Mouse (Mus musculus) central nervous system, embryonic 11.5 days (tissue): Measurements from ENCODE around the gene Fanci. TPM values are rescaled to one million over a fixed set of nuclear protein-coding genes. Genes with fewer than 3 reads are reported as not detected.

ENCODE experiments used
- polyA plus RNA-seq: library from polyadenylated mRNA; depleted of rRNA; stranded (reverse); fragments of >200 nt; gene quantifications from 2 replicates; pipeline ENCODE4 v1.2.3, GENCODE M21; 2012; rRNA removed

Gene Fanci
- 12.1 and 12.5 TPM in 2 replicates for polyA plus RNA-seq

DNA sequence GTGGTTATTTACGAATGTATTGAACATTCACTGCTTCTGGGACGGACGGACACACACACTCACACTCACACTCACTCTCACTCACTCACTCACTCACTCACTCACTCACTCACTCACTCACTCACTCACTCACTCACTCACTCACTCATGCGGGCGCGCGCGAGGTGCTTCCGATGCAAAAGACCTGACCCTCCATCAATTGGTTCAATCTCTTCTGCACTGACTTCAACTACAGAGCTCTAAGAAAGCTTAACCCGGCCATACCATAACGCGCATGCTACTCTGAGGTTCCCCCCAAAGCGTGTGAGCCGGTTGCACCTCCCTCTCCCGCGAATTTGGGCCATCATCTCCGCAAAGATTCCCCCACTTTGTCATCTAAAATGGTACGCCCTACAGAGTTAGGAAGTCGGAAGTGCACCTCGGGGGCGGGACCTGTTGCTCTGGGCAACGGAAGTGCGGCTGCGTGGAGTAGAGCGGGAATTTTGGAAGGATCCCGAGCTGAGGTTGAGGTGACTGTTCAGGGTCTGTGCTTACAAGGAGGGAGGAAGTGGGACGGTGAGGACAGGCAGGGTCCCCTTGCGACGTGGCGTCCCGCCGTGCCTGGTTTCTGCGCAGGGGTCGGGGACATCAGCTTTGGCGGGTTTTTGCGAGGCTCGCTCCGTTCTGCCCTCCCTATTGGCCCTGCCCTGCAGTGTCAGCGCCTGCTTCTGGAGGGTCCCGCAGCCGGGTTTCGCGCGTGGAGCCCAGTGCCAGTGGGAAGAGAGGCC, at the start of gene Fanci:
TSS of gene Fanci (plus strand) at position 47 of the 767 bp plus-strand sequence.

DNA sequence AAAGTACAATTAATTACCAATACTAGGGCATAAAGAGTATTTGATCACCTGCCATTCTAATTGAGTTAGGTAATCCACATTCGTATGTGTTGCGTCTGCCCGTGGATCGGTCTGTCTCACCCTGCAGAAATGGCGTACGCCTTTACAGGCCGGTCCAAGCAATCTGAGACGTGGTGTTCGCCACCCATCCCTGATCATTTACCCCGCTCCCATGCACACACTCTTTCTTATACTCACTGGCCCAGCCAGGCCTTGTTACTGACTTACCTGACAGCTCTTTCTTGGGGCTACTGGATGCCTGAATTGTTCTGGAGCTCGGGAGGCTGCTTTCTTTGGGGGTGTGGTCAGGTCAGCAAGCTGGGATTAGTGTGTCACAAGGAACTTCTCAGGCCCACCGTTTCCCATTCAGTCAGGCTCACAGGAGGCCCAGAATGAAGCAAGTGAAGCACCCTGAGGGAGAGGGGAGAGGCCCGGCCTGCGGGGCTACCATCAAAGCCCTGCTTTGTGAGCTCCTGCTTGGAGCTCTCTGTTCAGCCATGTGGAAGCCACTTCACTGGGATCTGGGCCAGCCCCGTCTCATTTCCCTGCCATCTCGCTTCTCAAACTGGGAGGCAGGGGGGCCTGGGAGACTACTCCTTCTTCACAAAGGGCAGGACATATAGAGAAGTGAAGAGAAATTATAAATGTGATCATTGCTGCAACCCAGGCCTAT, 5.2 kb upstream of the Fanci start, which contains the start of gene Rlbp1:
TSS of gene Rlbp1 (minus strand) at position 627 of the 712 bp plus-strand sequence.

DNA sequence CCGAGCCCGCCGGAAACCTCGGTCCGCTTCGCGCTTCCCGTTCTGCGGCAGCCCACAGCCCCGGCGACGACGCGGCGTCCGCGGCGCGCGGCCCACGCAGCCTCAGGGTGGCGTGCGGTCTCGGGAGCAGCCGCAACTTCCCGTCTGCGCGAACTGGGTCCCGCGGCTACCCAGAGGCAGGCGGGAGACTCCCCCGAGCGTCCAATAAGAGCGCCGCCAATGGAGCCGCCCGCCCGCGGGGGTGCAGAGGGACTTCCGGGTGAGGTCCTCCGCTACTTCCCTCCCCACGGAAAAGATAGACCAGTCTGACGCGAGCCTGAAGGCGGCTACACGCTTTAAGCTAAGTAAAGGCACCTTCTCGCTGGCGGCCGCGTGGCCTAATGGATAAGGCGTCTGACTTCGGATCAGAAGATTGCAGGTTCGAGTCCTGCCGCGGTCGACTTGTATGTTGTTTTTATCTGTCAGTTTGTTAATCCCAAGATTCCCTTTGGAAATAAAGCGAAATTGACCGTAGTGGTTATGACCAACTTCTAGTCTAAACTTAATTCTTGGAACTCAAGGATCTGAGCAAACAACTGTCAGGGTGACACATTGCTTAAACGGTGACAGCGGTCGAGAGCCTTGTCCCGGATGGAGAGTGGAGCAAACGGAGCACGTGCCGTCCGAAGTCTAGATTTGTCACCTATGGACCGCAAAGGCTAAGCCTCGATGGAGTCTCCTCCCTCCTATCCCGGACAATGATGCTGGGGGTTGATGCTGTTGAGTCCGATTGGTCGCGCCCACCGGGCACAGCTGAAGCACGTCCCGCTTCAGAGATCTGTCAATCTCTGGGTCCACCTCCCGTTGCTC, 74.5 kb downstream of the Fanci start, which contains the start of gene Polg:
TSS of gene Polg (minus strand) at position 310 of the 849 bp plus-strand sequence.

Other genes starting within 250 kb of the Fanci start
- gene Mfge8, start 242.9 kb upstream of the Fanci start, polyA plus RNA-seq: 42.2 and 64.5 TPM in 2 replicates
- gene Abhd2, start 118.7 kb upstream of the Fanci start, polyA plus RNA-seq: 7.6 and 10.8 TPM in 2 replicates
- 1.4 and 1.5 TPM in 2 replicates for gene Rlbp1, start 4.9 kb upstream of the Fanci start, polyA plus RNA-seq
- 51.8 and 53.1 TPM in 2 replicates for gene Polg, start 74.4 kb downstream of the Fanci start, polyA plus RNA-seq
- 1.2 and 5.7 TPM in 2 replicates for gene Rhcg, start 225.7 kb downstream of the Fanci start, polyA plus RNA-seq